Mouse (Mus musculus) layer of hippocampus, postnatal 25 days (tissue): Measurements from ENCODE around the gene Chek2. TPM values are rescaled to one million over a fixed set of nuclear protein-coding genes. Genes with fewer than 3 reads are reported as not detected.
A peak's percentile ranks its signal among the peaks of the same experiment; 100 is the strongest.

Experiments used
- DNase-seq, 2 experiments: peaks; one replicate each; pipeline ENCODE4 v3.0.0; 2022; ENCODE audit warnings: mixed read lengths in 2 of 2, low spot score in 1 of 2; ENCODE audit errors: extremely low spot score in 1 of 2
- total RNA-seq, 2 experiments: library from RNA; stranded (reverse); gene quantifications; 2 replicates each; pipeline ENCODE4 v1.2.3; 2021

The Chek2 gene
- total RNA-seq: 1 to 10 TPM; 1.2 to 2.2 TPM

DNA sequence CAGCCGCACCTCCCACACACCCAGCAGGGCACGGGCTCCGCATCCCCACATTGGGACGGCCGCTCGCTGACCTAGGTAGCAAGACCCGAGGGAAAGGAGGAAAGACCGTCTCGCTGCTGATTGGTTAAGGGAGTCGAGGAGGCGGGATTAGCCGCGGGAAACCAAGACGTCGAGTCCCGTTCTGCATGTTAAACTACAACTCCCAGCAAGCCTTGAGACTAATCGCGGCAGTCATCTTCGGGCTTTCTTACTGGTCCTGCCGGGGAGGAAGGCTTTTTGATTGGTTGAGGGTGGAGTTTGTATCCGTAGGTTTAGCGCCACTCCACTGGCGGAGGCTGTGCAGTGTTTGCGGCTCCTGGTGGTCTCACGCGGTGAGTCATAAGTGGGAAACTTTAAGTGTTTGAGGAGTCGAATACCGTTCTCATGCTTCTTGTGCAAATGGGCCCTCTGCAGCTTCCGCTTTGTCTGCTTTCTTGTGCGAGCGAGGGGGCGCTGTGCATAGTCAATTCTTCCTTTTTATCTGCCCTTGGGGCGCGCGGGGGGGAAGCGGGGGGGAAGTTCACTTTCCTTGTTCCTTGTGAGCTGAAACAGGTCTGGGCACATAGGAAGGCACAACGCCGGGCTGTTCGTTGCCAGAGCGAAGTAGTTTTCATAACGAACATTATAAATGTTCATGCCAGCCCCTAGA lies at the start of gene Chek2, which contains the start of gene Hscb:
TSS of gene Chek2 (plus strand) at position 302 of the 688 bp plus-strand sequence.
TSS of gene Hscb (minus strand) at position 100 of the 688 bp plus-strand sequence.
- peak; percentile 91 to 96 for DNase-seq

DNA sequence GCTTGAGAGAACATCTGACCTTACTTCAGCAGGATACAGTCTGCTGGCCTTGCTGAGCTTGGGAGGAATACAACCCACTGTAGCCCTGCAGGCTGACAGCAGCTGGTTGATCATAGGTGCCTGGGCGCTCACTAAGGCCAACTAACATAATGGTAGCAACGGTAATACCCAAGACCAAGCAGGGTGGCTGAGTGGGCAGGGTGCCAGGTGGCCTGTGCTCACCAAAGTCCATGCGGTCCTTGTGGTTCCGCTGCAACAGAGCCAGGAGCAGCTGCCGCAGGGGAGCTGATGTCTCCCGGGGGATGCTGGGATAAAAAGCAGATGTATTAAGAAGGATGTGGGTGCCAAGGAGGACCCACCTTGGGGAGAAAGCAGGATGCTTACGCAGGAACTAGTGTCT lies 45.4 kb upstream of the Chek2 start:
- DNase-seq: no peak

DNA sequence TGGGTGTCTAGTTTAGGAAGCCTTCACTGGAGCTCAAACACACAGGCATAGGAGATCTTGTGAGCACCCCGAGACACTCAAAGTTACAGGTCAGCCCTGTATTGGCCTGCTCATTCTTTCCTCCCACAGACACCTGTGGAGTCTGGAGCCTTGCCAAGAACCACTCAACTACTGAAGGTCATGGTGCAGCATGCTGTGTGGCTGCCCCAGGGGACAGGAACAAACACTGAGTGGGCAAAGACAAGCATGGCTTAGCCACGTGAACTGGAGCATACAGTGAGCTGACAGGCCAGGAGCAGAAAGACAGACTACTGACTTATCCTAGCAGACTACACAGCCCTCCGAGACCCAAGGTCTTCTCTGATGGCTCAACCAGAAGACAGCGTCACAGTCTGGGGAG lies 42.1 kb upstream of the Chek2 start:
- no peak for DNase-seq

DNA sequence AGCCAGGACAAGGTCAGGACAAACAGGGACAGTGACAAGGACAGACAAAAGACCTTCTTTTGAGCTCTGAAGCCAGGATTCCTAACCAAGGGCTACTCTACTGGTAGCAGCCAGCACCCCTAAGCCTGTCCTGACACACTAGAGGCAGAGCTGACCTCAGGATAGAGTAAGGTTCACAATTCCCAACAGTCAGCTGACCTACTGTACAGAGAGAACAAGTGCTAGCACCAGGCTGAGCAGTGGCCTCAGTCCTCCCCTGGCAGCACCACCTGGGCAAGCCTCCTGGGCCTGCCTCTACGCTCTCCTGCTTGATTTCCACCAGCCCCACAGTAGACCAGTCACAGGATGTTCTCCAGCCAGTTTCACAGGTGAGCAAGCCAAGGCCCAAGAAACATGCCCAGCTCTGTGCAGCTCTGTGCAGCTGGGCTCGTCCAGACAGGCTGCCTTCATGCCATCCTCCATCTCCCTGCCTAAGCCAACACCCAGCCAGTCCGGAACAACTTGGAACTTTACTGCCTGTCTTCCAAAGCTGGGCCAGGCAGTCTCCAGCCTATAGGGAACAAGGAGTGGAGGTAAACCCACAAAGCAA lies 38.6 kb upstream of the Chek2 start:
- no peak for DNase-seq

GRCm38 (mm10) chr5:110802186-110802585 lies 37.6 kb upstream of the Chek2 start:
- DNase-seq: no peak

DNA sequence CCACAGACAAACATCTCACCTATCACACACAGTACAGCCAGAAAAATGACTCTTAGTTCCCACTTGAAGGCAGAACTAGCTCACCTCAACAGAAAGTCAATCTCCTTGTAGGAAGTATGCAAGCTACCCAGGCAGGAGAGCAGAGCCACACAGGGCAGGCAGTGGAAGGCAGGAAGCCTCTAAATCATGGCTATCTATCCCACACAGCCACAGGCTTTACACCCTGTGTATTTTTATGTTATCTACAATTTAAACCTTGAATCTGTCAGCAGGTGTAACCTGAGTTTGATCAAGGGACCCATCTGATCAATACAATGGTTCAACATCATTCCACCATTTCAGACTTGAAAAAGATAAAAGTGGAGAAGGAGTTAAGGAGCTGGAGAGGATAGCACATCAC lies 37.0 kb upstream of the Chek2 start:
- no peak for DNase-seq

GRCm38 (mm10) chr5:110804012-110804743 lies 35.6 kb upstream of the Chek2 start:
- DNase-seq: no peak

DNA sequence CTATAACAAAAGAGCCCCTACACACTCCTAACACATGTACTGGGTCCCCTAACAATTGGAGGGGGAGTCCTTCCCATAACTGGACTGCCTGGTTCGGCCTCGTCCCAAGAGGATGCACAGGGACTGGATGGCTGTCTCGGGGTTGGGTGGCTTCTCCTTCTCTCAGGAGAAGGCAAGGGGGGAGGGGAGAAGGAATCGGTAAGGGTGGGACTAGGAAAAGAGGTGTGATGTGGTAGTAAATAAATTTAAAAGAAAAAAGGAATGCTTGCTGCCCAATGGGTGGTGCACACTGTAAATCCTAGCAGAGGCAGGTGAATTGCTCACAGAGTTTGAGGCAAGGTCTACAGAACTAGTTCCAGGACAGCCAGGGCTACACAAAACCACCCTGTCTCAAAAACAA lies 33.6 kb upstream of the Chek2 start:
- no peak for DNase-seq

- DNase-seq: no peak
Measured at GRCm38 (mm10) chr5:110806676-110807075, 33.1 kb upstream of the Chek2 start.

DNA sequence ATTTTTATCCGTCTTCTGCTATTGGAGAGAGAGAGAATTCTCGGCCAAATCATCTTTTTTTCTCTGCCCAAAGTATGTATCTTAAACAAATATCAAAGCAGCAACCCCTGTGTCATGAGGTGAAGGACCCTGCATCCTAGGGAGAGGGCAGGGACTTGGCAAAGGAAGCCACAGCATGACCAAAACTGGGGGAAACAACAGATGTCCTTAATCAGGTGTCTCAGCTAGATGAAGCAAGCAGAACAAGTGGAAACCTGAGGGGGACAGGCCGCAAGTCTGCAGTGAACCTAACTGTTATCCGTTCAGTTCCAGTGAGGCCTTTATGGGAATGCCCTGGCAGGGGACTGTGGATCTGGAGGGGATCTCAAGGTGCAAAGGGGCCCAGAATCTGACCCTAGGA lies 32.3 kb upstream of the Chek2 start:
- DNase-seq: no peak

DNA sequence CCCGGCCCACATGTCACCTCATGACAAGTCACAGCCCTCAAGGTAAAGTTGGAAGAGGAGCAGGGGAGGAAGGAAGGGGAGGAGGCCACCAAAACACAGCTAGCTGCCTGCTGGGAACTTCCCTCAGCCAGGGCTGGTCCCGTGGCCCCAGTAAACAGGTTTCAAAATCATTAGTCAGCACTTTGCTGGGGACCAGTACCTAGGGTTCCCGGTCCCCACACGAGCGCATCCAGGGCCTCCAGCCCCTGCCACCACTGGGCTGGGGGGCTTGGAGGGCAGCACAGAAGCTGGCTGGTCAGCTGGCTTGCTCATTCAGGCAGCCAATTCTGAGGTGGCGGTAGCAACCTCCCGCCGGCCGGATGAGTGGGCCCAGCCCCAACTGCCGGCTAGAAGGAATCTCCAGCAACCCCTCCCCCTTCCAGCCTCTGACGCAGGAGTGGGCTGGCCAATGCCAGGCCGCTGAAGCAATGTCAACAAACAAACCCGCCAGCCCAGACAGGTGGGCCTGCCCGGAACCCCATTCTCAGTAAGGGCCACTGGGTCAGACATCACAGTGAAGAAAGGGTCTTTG lies 31.6 kb upstream of the Chek2 start:
- DNase-seq: peak; percentile 50 to 68

- DNase-seq: peak in 1 of 2 experiments; percentile 20
Measured at GRCm38 (mm10) chr5:110808821-110809666, 30.7 kb upstream of the Chek2 start.

DNA sequence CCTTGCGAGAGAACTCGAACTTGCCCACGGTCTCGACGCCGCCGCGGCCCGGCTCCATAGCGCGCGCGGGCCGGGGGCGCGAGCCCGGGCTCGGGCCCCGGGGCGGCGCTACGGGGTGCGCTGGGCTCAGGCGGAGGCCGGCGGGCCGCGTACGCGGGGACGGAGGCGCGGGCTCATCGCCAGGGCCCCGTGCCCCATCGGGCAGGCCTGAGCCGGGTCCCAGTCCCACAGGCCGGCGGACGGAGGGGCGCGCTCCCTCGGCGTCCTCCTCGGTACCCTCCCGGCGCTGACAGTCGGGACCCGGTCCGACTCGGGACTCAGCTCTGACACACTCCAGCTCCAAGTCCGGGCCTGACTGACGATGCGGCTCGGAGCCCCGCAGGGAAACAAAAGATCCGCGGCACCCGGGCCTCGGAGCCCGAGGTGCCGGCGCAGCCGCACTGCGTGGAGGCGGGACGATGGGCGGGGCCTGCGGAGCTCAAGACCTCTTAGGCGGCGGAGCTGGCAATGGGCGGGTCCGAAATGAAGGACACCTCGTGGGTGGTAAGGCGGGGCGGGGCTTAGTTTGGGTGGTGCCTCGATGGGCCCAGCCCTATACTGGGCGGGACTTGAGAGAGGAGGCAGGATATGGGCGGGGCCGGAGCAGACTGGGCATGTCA lies 30.0 kb upstream of the Chek2 start, which contains the start of gene Ulk1:
TSS of gene Ulk1 (minus strand) at position 431 of the 659 bp plus-strand sequence.
- DNase-seq: peak; percentile 94 to 98

DNA sequence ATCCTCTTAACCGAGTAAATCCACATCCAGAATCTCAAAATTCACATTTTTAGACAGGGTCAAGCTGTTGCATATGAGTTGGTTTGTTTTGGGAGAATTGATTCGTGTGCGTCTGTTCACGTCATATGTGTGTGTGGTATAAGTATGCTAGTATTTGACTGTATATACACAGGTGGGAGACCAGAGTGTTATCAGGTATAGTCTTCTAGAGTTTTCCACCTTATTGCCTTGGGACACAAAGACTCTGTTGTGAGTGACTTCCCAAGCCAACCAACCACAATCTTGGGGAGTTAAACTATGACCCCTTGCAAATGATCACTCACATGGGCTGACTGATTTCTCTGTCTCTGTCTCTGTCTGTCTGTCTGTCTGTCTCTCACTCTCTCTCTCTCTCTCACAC lies 15.4 kb upstream of the Chek2 start:
- DNase-seq: no peak

DNA sequence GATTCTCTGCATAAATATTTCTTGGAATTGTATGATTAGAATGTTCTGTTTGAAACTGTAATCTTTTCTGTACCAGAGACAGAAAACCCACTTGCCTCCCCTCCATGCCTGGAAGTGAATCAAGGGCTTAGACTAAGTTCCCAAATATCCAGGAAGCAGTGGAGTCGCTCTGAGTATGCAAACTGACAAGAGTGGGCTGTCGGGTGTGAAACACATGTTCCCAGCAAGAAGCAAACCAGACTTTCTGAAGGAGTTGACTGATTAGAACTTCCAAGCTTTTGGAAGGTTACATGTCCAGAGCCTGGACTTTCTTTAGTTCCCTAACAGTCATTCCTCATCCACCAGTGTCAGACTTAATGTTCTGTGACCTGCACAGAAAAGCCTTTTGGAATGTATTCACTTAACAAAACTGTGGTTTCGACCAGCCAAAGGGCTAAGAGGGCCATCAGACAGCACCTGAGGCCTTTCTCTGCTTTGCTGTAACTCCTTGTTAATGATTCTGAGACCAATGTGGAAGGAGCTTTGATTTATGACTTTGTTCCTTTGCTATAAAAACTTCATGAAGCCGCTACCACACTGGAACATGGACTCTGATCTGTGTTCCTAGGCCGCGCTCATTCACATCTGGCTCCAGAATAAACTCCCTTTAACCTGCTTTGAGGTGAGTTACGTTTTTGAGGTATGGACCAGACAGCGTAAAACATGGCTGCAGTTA lies 12.8 kb upstream of the Chek2 start:
- DNase-seq: no peak

- no peak for DNase-seq
Measured at GRCm38 (mm10) chr5:110827576-110827975, 12.2 kb upstream of the Chek2 start.

GRCm38 (mm10) chr5:110831036-110831720 lies 8.6 kb upstream of the Chek2 start:
- DNase-seq: no peak

DNA sequence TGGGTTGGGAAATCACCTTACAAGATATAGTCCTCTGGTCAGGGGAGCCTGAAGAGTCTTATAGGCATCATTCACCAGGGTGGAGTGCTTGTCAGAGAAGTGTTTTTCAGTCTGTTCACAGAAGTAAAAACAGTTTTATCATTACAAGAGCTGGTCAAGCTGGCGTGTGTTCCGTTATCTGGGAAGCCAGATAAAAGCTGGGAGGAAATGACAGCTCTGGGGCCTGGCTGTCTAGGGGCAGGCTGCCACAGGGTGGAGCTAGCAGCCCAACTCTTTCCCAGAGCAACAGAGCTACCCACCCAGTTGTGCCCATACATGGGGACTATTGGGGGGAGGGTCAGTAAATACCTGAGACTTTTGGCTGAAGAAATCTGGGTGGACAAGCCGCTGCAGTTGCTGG lies 3.8 kb upstream of the Chek2 start:
- peak; percentile 30 to 51 for DNase-seq
